Mouse (Mus musculus): ENCODE results near the gene Thap4.
A peak's percentile ranks its signal among the peaks of the same experiment; 100 is the strongest.
"Not testable (repeated sequence)": the region's sequence is repeated elsewhere in the genome, so short reads cannot be mapped to it uniquely, and the experiment has no call there.

The Thap4 gene

GRCm38 (mm10) chr1:93691106-93691505, 63.6 kb downstream of the Thap4 start:
- no peak for DNase-seq (ENCODE audit: low spot score)

GRCm38 (mm10) chr1:93689901-93690496, 64.7 kb downstream of the Thap4 start:
- DNase-seq (ENCODE audit: low spot score): no peak

GRCm38 (mm10) chr1:93688154-93688553, 66.5 kb downstream of the Thap4 start:
- DNase-seq (ENCODE audit: low spot score): no peak

GRCm38 (mm10) chr1:93686961-93687320, 67.7 kb downstream of the Thap4 start:
- DNase-seq (ENCODE audit: low spot score): no peak

GRCm38 (mm10) chr1:93686245-93686960, 68.3 kb downstream of the Thap4 start:
- DNase-seq (ENCODE audit: low spot score): peak; percentile 59

- peak; percentile 87 for DNase-seq (ENCODE audit: low spot score)
Observed at GRCm38 (mm10) chr1:93685401-93686244, 69.0 kb downstream of the Thap4 start, which contains the start of gene Bok. Gene Bok, plus strand, starts transcription at chr1:93685660.

GRCm38 (mm10) chr1:93679889-93680568, 74.6 kb downstream of the Thap4 start:
- peak; percentile 55 for DNase-seq (ENCODE audit: low spot score)

GRCm38 (mm10) chr1:93678386-93678785, 76.3 kb downstream of the Thap4 start:
- DNase-seq (ENCODE audit: low spot score): peak; percentile 50

- DNase-seq (ENCODE audit: low spot score): no peak
Observed at GRCm38 (mm10) chr1:93672682-93673081, 82.0 kb downstream of the Thap4 start.

- DNase-seq (ENCODE audit: low spot score): no peak
Observed at GRCm38 (mm10) chr1:93669941-93670340, 84.7 kb downstream of the Thap4 start.

GRCm38 (mm10) chr1:93668791-93669548, 85.7 kb downstream of the Thap4 start:
- DNase-seq (ENCODE audit: low spot score): peak; percentile 86

GRCm38 (mm10) chr1:93667760-93668400, 86.8 kb downstream of the Thap4 start:
- DNase-seq (ENCODE audit: low spot score): no peak

GRCm38 (mm10) chr1:93658559-93658958, 96.1 kb downstream of the Thap4 start, which contains the start of gene Stk25:
Gene Stk25, minus strand, starts transcription at chr1:93658659.
- DNase-seq (ENCODE audit: low spot score): not testable (repeated sequence)

GRCm38 (mm10) chr1:93657025-93657360, 97.7 kb downstream of the Thap4 start:
- DNase-seq (ENCODE audit: low spot score): no peak

GRCm38 (mm10) chr1:93656325-93657024, 98.2 kb downstream of the Thap4 start:
- peak; percentile 20 for DNase-seq (ENCODE audit: low spot score)

GRCm38 (mm10) chr1:93654798-93655197, 99.9 kb downstream of the Thap4 start:
- no peak for DNase-seq (ENCODE audit: low spot score)

- DNase-seq (ENCODE audit: low spot score): no peak
Observed at GRCm38 (mm10) chr1:93654275-93654674, 100.4 kb downstream of the Thap4 start.

Measured in urinary bladder, postnatal 14 days (tissue).